Comparison of ENCODE assay signal across 21 mouse cellular contexts in the genomic region with DNA sequence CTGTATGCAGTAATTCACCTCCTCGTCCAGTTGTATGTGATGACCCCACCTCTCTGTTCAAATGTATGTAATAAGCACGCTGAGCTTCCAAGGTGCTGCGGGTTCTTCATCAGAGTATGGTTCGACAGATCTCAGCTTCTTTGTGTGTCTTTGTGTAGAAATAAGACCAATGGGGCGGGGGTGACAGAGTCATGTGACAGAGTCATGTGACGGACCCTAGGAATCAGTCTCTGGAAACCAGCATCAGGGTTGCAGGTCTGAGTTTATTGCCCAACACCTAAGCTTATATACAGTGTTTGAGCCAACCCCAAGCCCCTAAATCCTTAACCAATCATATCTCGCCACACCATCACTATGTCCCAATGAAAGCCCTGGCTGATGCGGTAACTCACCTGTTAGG. TPM values are rescaled to one million over a fixed set of nuclear protein-coding genes. Genes with fewer than 3 reads are reported as not detected.
DNase-seq lines count a peak whose midpoint lies in the region; ATAC-seq and TF ChIP-seq lines count a peak whose summit lies in the region.
"Had no signal": no experiment of that assay in that cellular context is flagged by ENCODE, and none has a peak within 500 bp of the region (broad histone marks: within the 10 kb centered on the region; RNA-seq: fewer than 3 reads in every experiment).

No protein-coding gene starts in this region.

- no peak for TF ChIP-seq RAD21 in MEL (IDR thresholded peaks at IDR 0.05; ENCODE audit: low read depth, low read length)

- peaks cover 5% of the 10 kb centered on the region for H3K27me3 ChIP-seq in midbrain, embryonic 11.5 days (ENCODE audit: control insufficient read depth, insufficient read depth, low read length)
- H3K27me3 ChIP-seq in midbrain, embryonic 13.5 days: peaks cover 29% of the 10 kb centered on the region
- no peaks in the 10 kb centered on the region; a peak in 1 of 4 replicates for H3K27me3 ChIP-seq in MEL (ENCODE audit: control insufficient read depth in 1 of 2, insufficient read depth in 2 of 2, low read length in 2 of 2)
- H3K27me3 ChIP-seq: embryonic facial prominence, embryonic 12.5 days had no signal

- 90% methylated on average over 8 of the region's 8 CpGs for WGBS in midbrain, embryonic 11.5 days
- 88% methylated on average over 8 of the region's 8 CpGs for WGBS in midbrain, embryonic 13.5 days

- H3K9me3 ChIP-seq in midbrain, embryonic 11.5 days (ENCODE audit: control insufficient read depth, low read length): no peaks in the 10 kb centered on the region
- H3K9me3 ChIP-seq in midbrain, embryonic 13.5 days: no peaks in the 10 kb centered on the region
- H3K9me3 ChIP-seq in MEL (replicated peaks; ENCODE audit: insufficient read depth, low read length): no peaks in the 10 kb centered on the region
- H3K9me3 ChIP-seq: embryonic facial prominence, embryonic 10.5 days; embryonic facial prominence, embryonic 12.5 days; forebrain, embryonic 12.5 days; G1E had no signal

- no peak overlapping the region for H3K9ac ChIP-seq in midbrain, embryonic 11.5 days (ENCODE audit: low read length)
- no peak overlapping the region for H3K9ac ChIP-seq in midbrain, embryonic 13.5 days (replicated peaks)
- H3K9ac ChIP-seq in MEL (ENCODE audit: control insufficient read depth, low read depth, low read length, poor library complexity, severe bottlenecking): no peak overlapping the region
- H3K9ac ChIP-seq: embryonic facial prominence, embryonic 12.5 days; forebrain, embryonic 12.5 days had no signal

- no peak for ATAC-seq in midbrain, embryonic 11.5 days (ENCODE audit: low FRiP score)
- no peak for ATAC-seq in midbrain, embryonic 13.5 days
- no peak for ATAC-seq in monocyte, adult 5-6 weeks (replicated peaks; ENCODE audit: insufficient number of reproducible peaks, low FRiP score, low TSS enrichment, poor library complexity, severe bottlenecking)
- ATAC-seq: activated CD4-positive, CD25-positive, alpha-beta regulatory T cell, adult 4 months; forebrain, embryonic 14.5 days; forebrain, embryonic 16.5 days had no signal

- H3K4me2 ChIP-seq in midbrain, embryonic 11.5 days: no peak overlapping the region
- H3K4me2 ChIP-seq in midbrain, embryonic 13.5 days (replicated peaks): no peak overlapping the region
- H3K4me2 ChIP-seq: embryonic facial prominence, embryonic 12.5 days; forebrain, embryonic 12.5 days had no signal

- TF ChIP-seq EP300 in MEL (IDR thresholded peaks at IDR 0.05; ENCODE audit: low read depth in 1 of 2, low read length in 2 of 2): no peak

- peaks cover 3% of the 10 kb centered on the region; the same call in 1 of the 2 replicates for H3K4me1 ChIP-seq in midbrain, embryonic 11.5 days (ENCODE audit: control insufficient read depth, insufficient read depth, low read length)
- peaks cover 6% of the 10 kb centered on the region; the same call in 1 of the 2 replicates for H3K4me1 ChIP-seq in midbrain, embryonic 13.5 days (replicated peaks)
- no peaks in the 10 kb centered on the region for H3K4me1 ChIP-seq in MEL (ENCODE audit: control insufficient read depth in 1 of 2, insufficient read depth in 2 of 2, low read length in 2 of 2)
- H3K4me1 ChIP-seq: embryonic facial prominence, embryonic 12.5 days had no signal

- no peak for TF ChIP-seq CTCF in MEL (IDR thresholded peaks at IDR 0.05 in 2 of 3, conservative IDR thresholded peaks at IDR 0.05 in 1 of 3; ENCODE audit: control insufficient read depth in 1 of 3, insufficient read depth in 1 of 3, low read depth in 2 of 3, low read length in 3 of 3, poor library complexity in 1 of 3, severe bottlenecking in 1 of 3)

- no peaks in the 10 kb centered on the region for H3K36me3 ChIP-seq in midbrain, embryonic 11.5 days (ENCODE audit: control insufficient read depth, insufficient read depth, low read length)
- no peaks in the 10 kb centered on the region for H3K36me3 ChIP-seq in midbrain, embryonic 13.5 days
- no peaks in the 10 kb centered on the region for H3K36me3 ChIP-seq in MEL (ENCODE audit: control insufficient read depth in 1 of 2, insufficient read depth in 2 of 2, low read length in 2 of 2)
- H3K36me3 ChIP-seq: embryonic facial prominence, embryonic 10.5 days; embryonic facial prominence, embryonic 12.5 days; forebrain, embryonic 12.5 days; G1E had no signal

- no peak overlapping the region for H3K4me3 ChIP-seq in midbrain, embryonic 11.5 days (ENCODE audit: low read depth, low read length)
- H3K4me3 ChIP-seq in midbrain, embryonic 13.5 days (replicated peaks): no peak overlapping the region
- H3K4me3 ChIP-seq in MEL (ENCODE audit: control insufficient read depth in 1 of 2, insufficient read depth in 1 of 2, low read depth in 2 of 2, low read length in 2 of 2): no peak overlapping the region
- H3K4me3 ChIP-seq: embryonic facial prominence, embryonic 10.5 days; embryonic facial prominence, embryonic 12.5 days; forebrain, embryonic 12.5 days had no signal

- no peaks in the 10 kb centered on the region for H3K79me2 ChIP-seq in MEL (ENCODE audit: control insufficient read depth, insufficient read depth, low read length, poor library complexity)

- TF ChIP-seq POLR2A in MEL (IDR thresholded peaks at IDR 0.05; ENCODE audit: control insufficient read depth in 1 of 2, insufficient read depth in 1 of 2, low read depth in 1 of 2, low read length in 2 of 2, poor library complexity in 1 of 2): no peak

- peak; percentile 59 for DNase-seq in midbrain, embryonic 11.5 days (ENCODE audit: low spot score, missing footprints)
- DNase-seq in MEL (ENCODE audit: low read depth, low spot score): no peak
- no peak for DNase-seq in gastrocnemius, adult 18-20 months (ENCODE audit: low spot score)
- DNase-seq: adrenal gland, adult 8-10 months; adrenal gland, postnatal 14 days; adrenal gland, postnatal 36 days; B cell, adult 2 months; cerebellum, adult 11-12 months; cerebellum, adult 2 months; cerebellum, adult 9-10 months; cerebellum, postnatal 10 days; cerebellum, postnatal 25 days had no signal

- H3K27ac ChIP-seq in midbrain, embryonic 11.5 days (ENCODE audit: low read depth, low read length): no peak overlapping the region
- no peak overlapping the region for H3K27ac ChIP-seq in midbrain, embryonic 13.5 days
- no peak overlapping the region for H3K27ac ChIP-seq in MEL (ENCODE audit: control insufficient read depth, low read depth, low read length)
- H3K27ac ChIP-seq: embryonic facial prominence, embryonic 10.5 days; embryonic facial prominence, embryonic 12.5 days; forebrain, embryonic 12.5 days had no signal

TF ChIP-seq in MEL, 35 proteins besides CTCF, POLR2A, EP300 and RAD21:
- TF ChIP-seq USF2 (IDR thresholded peaks at IDR 0.05; ENCODE audit: borderline replicate concordance in 1 of 2, insufficient read depth in 1 of 2, low read depth in 1 of 2, low read length in 2 of 2): 0 out of 4 replicates have a peak, but pooled peaks of 1 of the 2 experiments have one; percentile 35
- peak; percentile 68 for TF ChIP-seq USF1 (IDR thresholded peaks at IDR 0.05; ENCODE audit: low read depth, low read length)
- TF ChIP-seq MYB (IDR thresholded peaks at IDR 0.05; ENCODE audit: low read depth, low read length): no peak
TF ChIP-seq in MEL: peak in this region for 2.

RNA-seq across cellular contexts. Expression of gene Foxo3, which starts 29.9 kb away (rescaled TPM):
- polyA plus RNA-seq in midbrain, embryonic 11.5 days (2014; fragmentation: Nextera tagmentation; extraction: Ambion mirVana): 4.0 and 4.6 TPM in 2 replicates
- polyA plus RNA-seq in midbrain, embryonic 13.5 days (2015; fragmentation: Nextera tagmentation; extraction: Ambion mirVana): 3.5 TPM in 2 replicates
- total RNA-seq in MEL (2012; rRNA removed): 21.0 and 31.8 TPM in 2 replicates
- polyA plus RNA-seq in MEL (2012; ENCODE audit: insufficient read depth in 1 of 2, insufficient read length in 2 of 2, low read depth in 1 of 2, low replicate concordance in 2 of 2, missing spikeins in 1 of 2): 100 to 1,000 TPM in 1 of 2 experiments, 10 to 100 TPM in 1; 27.2 to 103 TPM
- 10 to 100 TPM; 23.3 to 29.8 TPM for total RNA-seq in gastrocnemius, adult 18-20 months (2021)
- 39.6 to 56.4 TPM (median 43.8 TPM) in 3 replicates for total RNA-seq in monocyte, adult 5-6 weeks (2017)
